Mouse (Mus musculus) kidney, adult 2 months (tissue): ENCODE measurements around the gene Cebpa.

Experiments
- CTCF ChIP-seq: fragments of 200-500 bp; conservative IDR thresholded peaks from 2 replicates; pipeline ENCODE4 v1.5.1; 2011; ENCODE audit warnings: low read depth, mild to moderate bottlenecking, control low read depth, low read length, moderate library complexity, mixed read lengths; ENCODE audit not compliant: insufficient read depth, insufficient read length
- POLR2A ChIP-seq: fragments of 200-500 bp; IDR thresholded peaks from one replicate; pipeline ENCODE4 v1.6.1; 2011; ENCODE audit warnings: low read depth, low read length, control low read depth

DNA sequence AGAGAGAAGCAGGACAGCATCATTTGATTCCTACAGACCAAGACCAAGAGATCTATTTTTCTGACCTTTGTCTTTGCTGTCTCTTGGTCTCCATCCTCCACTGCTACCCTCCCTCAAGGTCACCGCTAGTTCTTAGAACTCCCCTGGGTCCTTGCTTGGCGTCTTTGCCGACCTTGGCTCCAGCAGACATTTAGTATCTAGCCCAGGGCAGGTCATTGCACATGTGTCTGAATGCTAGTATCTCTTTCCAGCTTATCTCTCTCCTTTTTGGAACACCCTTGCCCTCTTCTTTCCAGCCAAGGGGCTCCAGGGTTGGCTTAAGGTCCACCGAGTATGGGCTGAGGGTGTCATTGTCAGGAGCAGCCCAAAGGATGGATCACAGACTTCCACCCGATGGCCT lies 6.9 kb downstream of the Cebpa start:
- TF ChIP-seq POLR2A (no peak), CTCF (no peak)
